Mouse (Mus musculus) G1E (cell line): ENCODE data around the gene Lcorl. TPM values are rescaled to one million over a fixed set of nuclear protein-coding genes. Genes with fewer than 3 reads are reported as not detected.
"Not testable (repeated sequence)": the region's sequence is repeated elsewhere in the genome, so short reads cannot be mapped to it uniquely, and the experiment has no call there.

Experiments used
- ATAC-seq: 2 replicates; pipeline ENCODE4 v1.8.0; 2016; ENCODE audit warnings: mild to moderate bottlenecking; ENCODE audit not compliant: insufficient number of reproducible peaks, poor library complexity, low FRiP score, severe bottlenecking; ENCODE audit errors: extremely low read depth
- DNase-seq: peaks from one replicate; pipeline ENCODE4 v3.0.0; 2012; ENCODE audit warnings: low spot score
- H3K27me3 ChIP-seq: 2 replicates; pipeline ENCODE4 v1.6.1; 2012; ENCODE audit warnings: mild to moderate bottlenecking, low read length, inconsistent platforms; ENCODE audit not compliant: insufficient read depth
- H3K36me3 ChIP-seq: replicated peaks from 2 replicates; pipeline ENCODE3; 2012; ENCODE audit warnings: mild to moderate bottlenecking, inconsistent platforms
- H3K4me1 ChIP-seq: 2 replicates; pipeline ENCODE4 v1.6.1; 2012; ENCODE audit warnings: low read depth, low read length, inconsistent platforms, mixed read lengths; ENCODE audit not compliant: insufficient read depth
- H3K4me3 ChIP-seq: 2 replicates; pipeline ENCODE4 v1.5.1; 2012; ENCODE audit warnings: low read depth, mild to moderate bottlenecking, inconsistent platforms, low read length, moderate library complexity, mixed read lengths
- H3K9me3 ChIP-seq: replicated peaks from 2 replicates; pipeline ENCODE4 v1.6.1; 2012; ENCODE audit warnings: inconsistent platforms
- CTCF ChIP-seq: IDR thresholded peaks from 2 replicates; pipeline ENCODE4 v1.5.1; 2012; ENCODE audit warnings: low read depth, low read length, inconsistent platforms, mixed read lengths
- GATA1 ChIP-seq: IDR thresholded peaks from 2 replicates; pipeline ENCODE4 v1.6.1; 2012; ENCODE audit warnings: borderline replicate concordance, low read length, inconsistent platforms, mixed read lengths
- GATA2 ChIP-seq: IDR thresholded peaks from 2 replicates; pipeline ENCODE4 v1.6.1; 2012; ENCODE audit warnings: low read depth, low read length, inconsistent platforms, borderline replicate concordance
- POLR2AphosphoS5 ChIP-seq: IDR thresholded peaks from 2 replicates; pipeline ENCODE4 v1.6.1; 2012; ENCODE audit warnings: low read depth, low read length, inconsistent platforms; ENCODE audit not compliant: insufficient replicate concordance
- TAL1 ChIP-seq: conservative IDR thresholded peaks from 2 replicates; pipeline ENCODE4 v1.6.1; 2012; ENCODE audit warnings: low read depth, low read length, inconsistent platforms, mixed read lengths
- polyA plus RNA-seq: library from polyadenylated mRNA; stranded (reverse); fragments of >175 nt; gene quantifications from 2 replicates; pipeline ENCODE4 v1.2.3, GENCODE M21; 2012
- total RNA-seq, 2 experiments: library from RNA; stranded (forward) in 1 of 2; stranded (reverse) in 1 of 2; fragments of 200-1000 nt in 1 of 2; fragments of >200 nt in 1 of 2; fragmentation: Nextera tagmentation in 1 of 2; gene quantifications; 2 replicates each; pipeline ENCODE4 v1.2.3; 2014 to 2017

Gene Lcorl
- total and polyA plus RNA-seq, 3 experiments: 19.4 to 59.3 (median 44.7) TPM

GRCm38 (mm10) chr5:45670894-45671494, 186.4 kb downstream of the Lcorl start:
- Histone ChIP-seq H3K36me3 (peaks cover 26% of the 10 kb centered on the region), H3K4me1 (peaks cover 9% of the 10 kb centered on the region), H3K27me3 (no peaks in the 10 kb centered on the region), H3K9me3 (no peaks in the 10 kb centered on the region), H3K4me3 (peak overlapping the region; percentile 88)
- DNase-seq (no peak), ATAC-seq (no peak)
- TF ChIP-seq GATA1: no peak
- no peak for TF ChIP-seq TAL1
- TF ChIP-seq CTCF: no peak
- TF ChIP-seq POLR2AphosphoS5: no peak
- TF ChIP-seq GATA2: no peak

- ATAC-seq: no peak
- TF ChIP-seq TAL1 (no peak), GATA2 (no peak), CTCF (no peak), POLR2AphosphoS5 (no peak), GATA1 (no peak)
- no peak for DNase-seq
Measured at GRCm38 (mm10) chr5:45670280-45670670, 187.1 kb downstream of the Lcorl start.

GRCm38 (mm10) chr5:45669598-45670279, 187.7 kb downstream of the Lcorl start, which contains the start of gene Ncapg:
Ncapg (plus strand) TSS chr5:45669919.
- peaks cover 14% of the 10 kb centered on the region for H3K36me3 ChIP-seq
- peak within 1 kb of the TSS; percentile 88 for H3K4me3 ChIP-seq
- no peaks in the 10 kb centered on the region for H3K9me3 ChIP-seq
- DNase-seq (peak; percentile 88), ATAC-seq (peak; percentile 100)
- no peak for TF ChIP-seq GATA1
- TF ChIP-seq CTCF: no peak
- TF ChIP-seq GATA2: no peak
- TF ChIP-seq TAL1: no peak
- TF ChIP-seq POLR2AphosphoS5: no peak
- H3K27me3 ChIP-seq: no peaks in the 10 kb centered on the region
- H3K4me1 ChIP-seq: peaks cover 9% of the 10 kb centered on the region

More at GRCm38 (mm10) chr5:45670280-45670670, 187.1 kb downstream of the Lcorl start:
- H3K36me3 ChIP-seq: peaks cover 19% of the 10 kb centered on the region
- peaks cover 9% of the 10 kb centered on the region for H3K4me1 ChIP-seq
- H3K9me3 ChIP-seq: no peaks in the 10 kb centered on the region
- H3K4me3 ChIP-seq: peak overlapping the region; percentile 88
- H3K27me3 ChIP-seq: no peaks in the 10 kb centered on the region

GRCm38 (mm10) chr5:45669234-45669597, 188.2 kb downstream of the Lcorl start:
- Histone ChIP-seq H3K9me3 (no peaks in the 10 kb centered on the region), H3K4me1 (peaks cover 9% of the 10 kb centered on the region), H3K36me3 (peaks cover 12% of the 10 kb centered on the region), H3K27me3 (no peaks in the 10 kb centered on the region), H3K4me3 (peak overlapping the region; percentile 88)
- TF ChIP-seq GATA1 (no peak), TAL1 (no peak)
- no peak for DNase-seq
- peak; percentile 11; the same call in 1 of the 2 replicates for ATAC-seq

GRCm38 (mm10) chr5:45668831-45669230, 188.6 kb downstream of the Lcorl start:
- H3K4me1 ChIP-seq: peaks cover 9% of the 10 kb centered on the region
- H3K4me3 ChIP-seq: peak overlapping the region; percentile 88
- H3K9me3 ChIP-seq: no peaks in the 10 kb centered on the region
- DNase-seq (no peak), ATAC-seq (no peak)
- H3K36me3 ChIP-seq: peaks cover 12% of the 10 kb centered on the region
- no peaks in the 10 kb centered on the region for H3K27me3 ChIP-seq
- no peak for TF ChIP-seq GATA1

GRCm38 (mm10) chr5:45668324-45668723, 189.1 kb downstream of the Lcorl start:
- no peak for ATAC-seq
- H3K9me3 ChIP-seq: no peaks in the 10 kb centered on the region
- H3K4me3 ChIP-seq: no peak overlapping the region; the same call in 1 of the 2 replicates
- no peaks in the 10 kb centered on the region for H3K27me3 ChIP-seq
- TF ChIP-seq CTCF (no peak), GATA2 (no peak), TAL1 (no peak), POLR2AphosphoS5 (no peak), GATA1 (no peak)
- peaks cover 12% of the 10 kb centered on the region for H3K36me3 ChIP-seq
- H3K4me1 ChIP-seq: peaks cover 9% of the 10 kb centered on the region
- DNase-seq: peak; percentile 21

- peaks cover 12% of the 10 kb centered on the region for H3K9me3 ChIP-seq
- not testable (repeated sequence) for H3K27me3 ChIP-seq, H3K4me3 ChIP-seq, H3K36me3 ChIP-seq, DNase-seq, ATAC-seq, H3K4me1 ChIP-seq
Measured at GRCm38 (mm10) chr5:45658406-45658805, 199.0 kb downstream of the Lcorl start.
